Mouse (Mus musculus) cerebral cortex, adult 2 months (tissue): ENCODE data around the gene Rbms2.

Experiments
- WGBS: fragments of 180-500 bp; shearing (Covaris S2); methylation state at CpG from one replicate; pipeline ENCODE4 v1.1.7; 2018; 5-methylcytosine and 5-hydroxymethylcytosine counted together

The Rbms2 gene

GRCm38 (mm10) chr10:128179989-128180388, at the start of gene Rbms2:
TSS of gene Rbms2 (minus strand) at chr10:128180297.
- 27% methylated on average over 6 of the region's 6 CpGs for WGBS

GRCm38 (mm10) chr10:128228009-128228408, 47.9 kb upstream of the Rbms2 start:
- WGBS, result 93% methylated on average over 8 of the region's 8 CpGs

- WGBS, result 79% methylated on average over 9 of the region's 9 CpGs
Observed at GRCm38 (mm10) chr10:128227592-128227991, 47.5 kb upstream of the Rbms2 start.

- 43% methylated on average over 4 of the region's 4 CpGs for WGBS
Observed at GRCm38 (mm10) chr10:128225538-128225937, 45.4 kb upstream of the Rbms2 start, which contains the start of gene Mip. TSS of gene Mip (plus strand) at chr10:128225838.

GRCm38 (mm10) chr10:128225064-128225463, 45.0 kb upstream of the Rbms2 start:
- 49% methylated on average over 5 of the region's 5 CpGs for WGBS

- 68% methylated on average over 16 of the region's 16 CpGs for WGBS
Observed at GRCm38 (mm10) chr10:128221533-128222286, 41.6 kb upstream of the Rbms2 start.

- WGBS, result 96% methylated on average over 18 of the region's 18 CpGs
Observed at GRCm38 (mm10) chr10:128218387-128219117, 38.5 kb upstream of the Rbms2 start.

GRCm38 (mm10) chr10:128214981-128215380, 34.9 kb upstream of the Rbms2 start:
- 85% methylated on average over 5 of the region's 5 CpGs for whole genome bisulfite sequencing

GRCm38 (mm10) chr10:128214112-128214511, 34.0 kb upstream of the Rbms2 start:
- WGBS, result 93% methylated on average over 4 of the region's 4 CpGs

GRCm38 (mm10) chr10:128212871-128213323, 32.8 kb upstream of the Rbms2 start:
- 2% methylated on average over 18 of the region's 18 CpGs for WGBS

GRCm38 (mm10) chr10:128212148-128212547, 32.1 kb upstream of the Rbms2 start:
- 41% methylated on average over 6 of the region's 6 CpGs for WGBS

GRCm38 (mm10) chr10:128211390-128212108, 31.5 kb upstream of the Rbms2 start, which contains the start of gene Spryd4:
TSS of gene Spryd4 (minus strand) at chr10:128211807.
- WGBS, result under 1% methylated on average over 30 of the region's 30 CpGs

- 12% methylated on average over 14 of the region's 14 CpGs for WGBS
Observed at GRCm38 (mm10) chr10:128210954-128211353, 30.9 kb upstream of the Rbms2 start.

- 77% methylated on average over 2 of the region's 2 CpGs for WGBS
Observed at GRCm38 (mm10) chr10:128210131-128210530, 30.0 kb upstream of the Rbms2 start.

GRCm38 (mm10) chr10:128209311-128210009, 29.4 kb upstream of the Rbms2 start:
- 81% methylated on average over 11 of the region's 11 CpGs for WGBS

GRCm38 (mm10) chr10:128208326-128208725, 28.2 kb upstream of the Rbms2 start:
- WGBS, result 82% methylated on average over 10 of the region's 10 CpGs

- 93% methylated on average over 15 of the region's 15 CpGs for WGBS
Observed at GRCm38 (mm10) chr10:128204941-128205340, 24.8 kb upstream of the Rbms2 start.

GRCm38 (mm10) chr10:128201856-128202255, 21.8 kb upstream of the Rbms2 start:
- 89% methylated on average over 6 of the region's 6 CpGs for WGBS

GRCm38 (mm10) chr10:128194551-128195461, 14.7 kb upstream of the Rbms2 start:
- WGBS, result 2% methylated on average over 71 of the region's 79 CpGs

GRCm38 (mm10) chr10:128194024-128194550, 14.0 kb upstream of the Rbms2 start, which contains the start of gene Gls2:
TSS of gene Gls2 (plus strand) at chr10:128194457.
- under 1% methylated on average over 46 of the region's 46 CpGs for WGBS
